12 mouse cellular contexts compared by ENCODE assay signal in genomic region chr19:53430356-53430755, GRCm38 (mm10). TPM values are rescaled to one million over a fixed set of nuclear protein-coding genes. Genes with fewer than 3 reads are reported as not detected.
DNase-seq lines count a peak whose midpoint lies in the region; ATAC-seq and TF ChIP-seq lines count a peak whose summit lies in the region.
"Had no signal": no experiment of that assay in that cellular context is flagged by ENCODE, and none has a peak within 500 bp of the region (broad histone marks: within the 10 kb centered on the region; RNA-seq: fewer than 3 reads in every experiment).

No protein-coding gene starts in this region.

- H3K4me1 ChIP-seq in forebrain, embryonic 15.5 days = peaks cover 32% of the 10 kb centered on the region
- peaks cover 29% of the 10 kb centered on the region for H3K4me1 ChIP-seq in neural tube, embryonic 15.5 days
- H3K4me1 ChIP-seq in kidney, embryonic 16.5 days (ENCODE audit: insufficient read depth, low read length) = peaks cover 10% of the 10 kb centered on the region; the same call in 1 of the 2 replicates
- no peaks in the 10 kb centered on the region for H3K4me1 ChIP-seq in kidney, adult 2 months (ENCODE audit: control insufficient read depth, insufficient read depth, low read length)

- no peak overlapping the region for H3K4me2 ChIP-seq in forebrain, embryonic 15.5 days (replicated peaks)
- 0 out of 2 replicates have a peak overlapping the region, but pooled peaks have one; percentile 11 for H3K4me2 ChIP-seq in neural tube, embryonic 15.5 days
- no peak overlapping the region for H3K4me2 ChIP-seq in kidney, embryonic 16.5 days (replicated peaks; ENCODE audit: low read depth, low read length)

- H3K27me3 ChIP-seq in forebrain, embryonic 15.5 days = no peaks in the 10 kb centered on the region
- H3K27me3 ChIP-seq in neural tube, embryonic 15.5 days (replicated peaks) = no peaks in the 10 kb centered on the region
- H3K27me3 ChIP-seq in kidney, embryonic 16.5 days (ENCODE audit: insufficient read depth, low read length) = 0 out of 2 replicates have a peak, but pooled peaks cover 3% of the 10 kb centered on the region
- H3K27me3 ChIP-seq in kidney, adult 2 months (replicated peaks; ENCODE audit: control insufficient read depth, insufficient read depth, low read length) = no peaks in the 10 kb centered on the region

- no peak for TF ChIP-seq CTCF in kidney, adult 2 months (conservative IDR thresholded peaks at IDR 0.05; ENCODE audit: insufficient read depth, insufficient read length, low read depth, low read length)

- H3K27ac ChIP-seq in forebrain, embryonic 15.5 days (replicated peaks) = peak overlapping the region; percentile 74
- H3K27ac ChIP-seq in neural tube, embryonic 15.5 days (replicated peaks) = peak overlapping the region; percentile 51
- H3K27ac ChIP-seq in kidney, embryonic 16.5 days (ENCODE audit: low read length) = no peak overlapping the region
- no peak overlapping the region for H3K27ac ChIP-seq in kidney, adult 2 months (ENCODE audit: insufficient read depth, low read depth, low read length)

- ATAC-seq in forebrain, embryonic 15.5 days (replicated peaks) = peak; percentile 91
- peak; percentile 47; the same call in 1 of the 2 replicates for ATAC-seq in neural tube, embryonic 15.5 days (ENCODE audit: low FRiP score)
- ATAC-seq in kidney, embryonic 16.5 days (ENCODE audit: low FRiP score, low TSS enrichment) = no peak

- no peak overlapping the region for H3K9ac ChIP-seq in forebrain, embryonic 15.5 days (replicated peaks)
- H3K9ac ChIP-seq in neural tube, embryonic 15.5 days (replicated peaks) = no peak overlapping the region
- H3K9ac ChIP-seq in kidney, embryonic 16.5 days (replicated peaks; ENCODE audit: low read length) = no peak overlapping the region

- H3K36me3 ChIP-seq in forebrain, embryonic 15.5 days = no peaks in the 10 kb centered on the region
- H3K36me3 ChIP-seq in neural tube, embryonic 15.5 days = no peaks in the 10 kb centered on the region
- H3K36me3 ChIP-seq in kidney, embryonic 16.5 days (ENCODE audit: insufficient read depth, low read length) = no peaks in the 10 kb centered on the region
- H3K36me3 ChIP-seq in kidney, adult 2 months (ENCODE audit: control insufficient read depth, insufficient read depth, low read length) = no peaks in the 10 kb centered on the region
- H3K36me3 ChIP-seq: heart, embryonic 10.5 days had no signal

- no peak for TF ChIP-seq POLR2A in kidney, adult 2 months (IDR thresholded peaks at IDR 0.05; ENCODE audit: low read depth, low read length)

- no peaks in the 10 kb centered on the region for H3K9me3 ChIP-seq in forebrain, embryonic 15.5 days
- no peaks in the 10 kb centered on the region for H3K9me3 ChIP-seq in neural tube, embryonic 15.5 days (replicated peaks)
- H3K9me3 ChIP-seq in kidney, embryonic 16.5 days (ENCODE audit: low read length) = no peaks in the 10 kb centered on the region
- H3K9me3 ChIP-seq: heart, embryonic 10.5 days had no signal

- WGBS in forebrain, embryonic 15.5 days = 18% methylated on average over 9 of the region's 9 CpGs
- WGBS in neural tube, embryonic 15.5 days = 35% methylated on average over 9 of the region's 9 CpGs
- WGBS in kidney, embryonic 16.5 days = 77% methylated on average over 9 of the region's 9 CpGs
- WGBS in kidney, adult 2 months = 80% methylated on average over 9 of the region's 9 CpGs

- peak; percentile 94 for DNase-seq in cerebellum, adult 11-12 months
- peak; percentile 92 for DNase-seq in layer of hippocampus, adult 9-11 months
- no peak for DNase-seq in B cell, adult 2 months
- no peak for DNase-seq in gastrocnemius, postnatal 10 days
- DNase-seq in kidney, adult 2 months = no peak
- DNase-seq: lung, postnatal 10 days had no signal

- H3K4me3 ChIP-seq in forebrain, embryonic 15.5 days = no peak overlapping the region
- H3K4me3 ChIP-seq in neural tube, embryonic 15.5 days (replicated peaks) = no peak overlapping the region
- no peak overlapping the region for H3K4me3 ChIP-seq in kidney, embryonic 16.5 days (ENCODE audit: low read length)
- H3K4me3 ChIP-seq in kidney, adult 2 months (ENCODE audit: insufficient read depth, low read depth, low read length) = no peak overlapping the region
- H3K4me3 ChIP-seq: heart, embryonic 10.5 days had no signal

RNA-seq across cellular contexts. Expression of gene Smndc1, which starts 40.0 kb away (rescaled TPM):
- polyA plus RNA-seq in forebrain, embryonic 15.5 days (2015; fragmentation: Nextera tagmentation; extraction: Ambion mirVana) = 41.0 and 42.3 TPM in 2 replicates
- polyA plus RNA-seq in neural tube, embryonic 15.5 days (2015; fragmentation: Nextera tagmentation; extraction: Ambion mirVana) = 29.3 and 31.6 TPM in 2 replicates
- 39.1 and 40.1 TPM in 2 replicates for polyA plus RNA-seq in kidney, embryonic 16.5 days (2015; fragmentation: Nextera tagmentation; extraction: Ambion mirVana)
- 10 to 100 TPM; 27.3 to 34.7 TPM for total RNA-seq in gastrocnemius, postnatal 10 days (2021)
- 3.4 and 5.9 TPM in 2 replicates for polyA plus RNA-seq in kidney, adult 2 months (2012; rRNA removed)

RNA-seq across cellular contexts. Expression of gene Gm10197, which starts 58.8 kb away (rescaled TPM):
- polyA plus RNA-seq in forebrain, embryonic 15.5 days (2015; fragmentation: Nextera tagmentation; extraction: Ambion mirVana) = not detected in 2 replicates
- polyA plus RNA-seq in neural tube, embryonic 15.5 days (2015; fragmentation: Nextera tagmentation; extraction: Ambion mirVana) = not detected in 2 replicates
- not detected in 2 replicates for polyA plus RNA-seq in kidney, embryonic 16.5 days (2015; fragmentation: Nextera tagmentation; extraction: Ambion mirVana)
- total RNA-seq in gastrocnemius, postnatal 10 days (2021) = not detected
- not detected in 2 replicates for polyA plus RNA-seq in kidney, adult 2 months (2012; rRNA removed)
- total RNA-seq: ES-E14 had no signal
- polyA plus RNA-seq: heart, embryonic 10.5 days; large intestine, adult 2 months had no signal

Comparison
In these comparisons a context has a peak if more than half of its experiments do, and no peak if none do; other contexts are left out.
1. DNase-seq: peak in cerebellum, adult 11-12 months (single experiment) and layer of hippocampus, adult 9-11 months (single experiment); none in B cell, adult 2 months (0 of 2), gastrocnemius, postnatal 10 days (single experiment) and kidney, adult 2 months (single experiment).
2. H3K27ac ChIP-seq: peak in forebrain, embryonic 15.5 days (single experiment) and neural tube, embryonic 15.5 days (single experiment); none in kidney, embryonic 16.5 days (single experiment) and kidney, adult 2 months (single experiment).